27 mouse cellular contexts compared by ENCODE assay signal in genomic region chr4:88998286-88998685, GRCm38 (mm10).
A peak's percentile ranks its signal among the peaks of the same experiment; 100 is the strongest.
DNase-seq lines count a peak whose midpoint lies in the region; ATAC-seq lines count a peak whose summit lies in the region.
"Had no signal": no experiment of that assay in that cellular context is flagged by ENCODE, and none has a peak within 500 bp of the region (broad histone marks: within the 10 kb centered on the region; RNA-seq: fewer than 3 reads in every experiment).

No protein-coding gene starts in this region.

- peak; percentile 49 for ATAC-seq in inflammation-experienced regulatory T-cells, adult 6 months
- ATAC-seq in forebrain, embryonic 13.5 days, result no peak
- ATAC-seq: activated CD4-positive, CD25-positive, alpha-beta regulatory T cell, adult 4 months; forebrain, embryonic 15.5 days; hindbrain, embryonic 16.5 days had no signal

- H3K9me3 ChIP-seq in forebrain, embryonic 13.5 days (replicated peaks), result no peaks in the 10 kb centered on the region
- H3K9me3 ChIP-seq: forebrain, embryonic 15.5 days; heart, embryonic 12.5 days; heart, embryonic 15.5 days; hindbrain, embryonic 10.5 days; hindbrain, embryonic 13.5 days had no signal

- H3K36me3 ChIP-seq in forebrain, embryonic 13.5 days (ENCODE audit: poor library complexity, severe bottlenecking), result no peaks in the 10 kb centered on the region
- H3K36me3 ChIP-seq: forebrain, embryonic 15.5 days; G1E; heart, embryonic 12.5 days; heart, embryonic 15.5 days; hindbrain, embryonic 10.5 days; hindbrain, embryonic 13.5 days had no signal

- H3K4me1 ChIP-seq in forebrain, embryonic 13.5 days, result no peaks in the 10 kb centered on the region
- H3K4me1 ChIP-seq: forebrain, embryonic 15.5 days; heart, embryonic 12.5 days; heart, embryonic 15.5 days; hindbrain, embryonic 10.5 days; hindbrain, embryonic 13.5 days had no signal

- WGBS in forebrain, embryonic 13.5 days, result 59% methylated on average over 5 of the region's 5 CpGs

- DNase-seq in 3T3-L1 (ENCODE audit: low read depth, low spot score) (peak; percentile 69), NIH3T3 (ENCODE audit: low read depth) (peak; percentile 70)
- DNase-seq in CD4-positive helper T cell, adult 2 months (ENCODE audit: low read depth, low spot score), result peak; percentile 12
- DNase-seq in layer of hippocampus, postnatal 36 days, result no peak
- no peak for DNase-seq in urinary bladder, adult 2 months (ENCODE audit: low spot score)
- DNase-seq in right cerebral cortex, postnatal 36 days (ENCODE audit: low spot score in 2 of 2), result no peak
- DNase-seq: adrenal gland, adult 8-10 months; adrenal gland, postnatal 25 days; B cell, adult 2 months; cerebellum, adult 11-12 months; cerebellum, adult 8-10 months; cerebellum, postnatal 10 days; gastrocnemius, postnatal 25 days; heart, adult 18-20 months; heart, postnatal 10 days; heart, postnatal 36 days had no signal

- no peaks in the 10 kb centered on the region for H3K27me3 ChIP-seq in forebrain, embryonic 13.5 days
- H3K27me3 ChIP-seq: CH12.LX; forebrain, embryonic 15.5 days; heart, embryonic 12.5 days; heart, embryonic 15.5 days; hindbrain, embryonic 13.5 days had no signal

- no peak overlapping the region for H3K4me3 ChIP-seq in forebrain, embryonic 13.5 days
- H3K4me3 ChIP-seq: forebrain, embryonic 15.5 days; heart, embryonic 12.5 days; heart, embryonic 15.5 days; hindbrain, embryonic 10.5 days; hindbrain, embryonic 13.5 days had no signal

- no peak overlapping the region for H3K4me2 ChIP-seq in forebrain, embryonic 13.5 days
- H3K4me2 ChIP-seq: forebrain, embryonic 15.5 days; heart, embryonic 12.5 days; heart, embryonic 15.5 days; hindbrain, embryonic 13.5 days had no signal

- no peak overlapping the region for H3K9ac ChIP-seq in forebrain, embryonic 13.5 days
- H3K9ac ChIP-seq: forebrain, embryonic 15.5 days; heart, embryonic 12.5 days; heart, embryonic 15.5 days; hindbrain, embryonic 13.5 days had no signal

- H3K27ac ChIP-seq in forebrain, embryonic 13.5 days, result no peak overlapping the region
- H3K27ac ChIP-seq: forebrain, embryonic 15.5 days; heart, embryonic 15.5 days; hindbrain, embryonic 10.5 days; hindbrain, embryonic 13.5 days had no signal

Comparison
In these comparisons a context has a peak if more than half of its experiments do, and no peak if none do; other contexts are left out.
1. DNase-seq: peak in 3T3-L1 (single experiment), CD4-positive helper T cell, adult 2 months (single experiment) and NIH3T3 (single experiment); none in layer of hippocampus, postnatal 36 days (0 of 2), urinary bladder, adult 2 months (single experiment) and right cerebral cortex, postnatal 36 days (0 of 2).